Mouse (Mus musculus) heart, embryonic 15.5 days (tissue): ENCODE data around the gene Cadps. TPM values are rescaled to one million over a fixed set of nuclear protein-coding genes. Genes with fewer than 3 reads are reported as not detected.

Source experiments
- ATAC-seq: fragments of 200-750 bp; cut with Nextera tagmentation; replicated peaks from 2 replicates; pipeline ENCODE4 v1.8.0; 2017; ENCODE audit warnings: low read depth, moderate TSS enrichment; ENCODE audit not compliant: insufficient number of reproducible peaks, insufficient read depth, low FRiP score
- H3K27ac ChIP-seq: fragments of 300-500 bp; sonication (generic); 2 replicates; pipeline ENCODE4 v1.5.1; 2015; ENCODE audit warnings: mild to moderate bottlenecking, inconsistent platforms
- H3K27me3 ChIP-seq: fragments of 300-500 bp; sonication (generic); 2 replicates; pipeline ENCODE4 v1.6.1; 2015; ENCODE audit warnings: inconsistent platforms
- H3K36me3 ChIP-seq: fragments of 300-500 bp; sonication (generic); 2 replicates; pipeline ENCODE4 v1.6.1; 2015; ENCODE audit warnings: mild to moderate bottlenecking, inconsistent platforms
- H3K4me1 ChIP-seq: fragments of 300-500 bp; sonication (generic); replicated peaks from 2 replicates; pipeline ENCODE4 v1.6.1; 2015; ENCODE audit warnings: inconsistent platforms
- H3K4me2 ChIP-seq: fragments of 300-500 bp; sonication (generic); 2 replicates; pipeline ENCODE4 v1.6.1; 2015; ENCODE audit warnings: inconsistent platforms, mild to moderate bottlenecking, moderate library complexity
- H3K4me3 ChIP-seq: fragments of 300-500 bp; sonication (generic); 2 replicates; pipeline ENCODE4 v1.5.1; 2015; ENCODE audit warnings: mild to moderate bottlenecking, inconsistent platforms
- H3K9ac ChIP-seq: fragments of 300-500 bp; sonication (generic); 2 replicates; pipeline ENCODE4 v1.6.1; 2015; ENCODE audit warnings: mild to moderate bottlenecking, inconsistent platforms
- H3K9me3 ChIP-seq: fragments of 300-500 bp; sonication (generic); replicated peaks from 2 replicates; pipeline ENCODE4 v1.6.1; 2016; ENCODE audit warnings: inconsistent platforms
- WGBS: fragments of 180-500 bp; shearing (Covaris S2); methylation state at CpG from one replicate; pipeline ENCODE4 v1.1.7; 2015; ENCODE audit warnings: mixed read lengths; 5-methylcytosine and 5-hydroxymethylcytosine counted together
- polyA plus RNA-seq: library from polyadenylated mRNA; unstranded; fragments of >200 nt; fragmentation: Nextera tagmentation; extraction: Ambion mirVana; gene quantifications from 2 replicates; pipeline ENCODE4 v1.2.1, GENCODE M21; 2015

Cadps gene
- 0.37 and 0.67 TPM in 2 replicates for polyA plus RNA-seq

DNA sequence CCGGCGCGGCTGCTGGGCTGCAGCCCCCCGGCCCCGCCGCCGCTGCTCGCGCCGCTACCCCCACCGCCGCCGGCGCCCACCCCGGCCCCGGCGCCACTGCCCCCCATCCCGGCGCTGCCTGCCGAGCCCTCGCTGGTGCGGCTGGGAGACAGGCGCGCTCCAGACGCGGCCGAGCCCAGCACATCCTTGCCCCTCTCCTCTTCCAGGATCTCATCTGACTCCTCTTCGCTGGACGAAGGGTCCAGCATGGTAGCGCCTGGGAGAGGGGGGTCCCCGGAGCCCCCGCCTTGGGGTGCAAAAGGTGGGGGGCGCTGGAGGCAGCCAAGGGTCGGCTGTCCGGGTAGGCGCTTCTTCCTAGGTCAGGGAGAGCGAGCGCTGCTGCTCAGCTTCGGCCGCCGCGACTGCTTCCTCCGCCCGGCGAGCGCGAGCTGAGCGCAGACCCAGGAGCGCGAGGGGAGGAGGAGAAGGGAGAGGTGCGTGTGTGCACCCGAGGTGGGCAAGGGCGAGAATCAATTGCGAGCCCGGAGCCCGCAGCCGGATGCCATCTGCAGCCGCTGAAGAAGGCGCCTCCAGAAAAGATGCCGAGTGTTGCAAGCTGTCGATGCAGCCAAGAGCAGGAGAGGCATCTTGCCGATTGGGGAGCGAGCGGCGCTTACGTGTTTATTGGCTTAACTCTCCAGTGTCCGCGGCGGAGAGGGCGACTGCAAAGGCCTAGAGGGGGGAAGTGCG, at the start of gene Cadps:
TSS of gene Cadps (minus strand) at position 589 of the 729 bp plus-strand sequence.
- peak; percentile 34 for ATAC-seq
- peak within 1 kb of the TSS; percentile 97 for H3K4me2 ChIP-seq
- 1% methylated on average over 70 of the region's 71 CpGs for WGBS
- no peaks in the 10 kb centered on the region for H3K9me3 ChIP-seq
- H3K9ac ChIP-seq: peak within 1 kb of the TSS; percentile 54
- H3K4me3 ChIP-seq: peak within 1 kb of the TSS; percentile 63
- H3K27ac ChIP-seq: peak within 1 kb of the TSS; percentile 72
- H3K27me3 ChIP-seq: peaks cover 26% of the 10 kb centered on the region
- no peaks in the 10 kb centered on the region for H3K36me3 ChIP-seq
- peaks cover 24% of the 10 kb centered on the region for H3K4me1 ChIP-seq

- Histone ChIP-seq H3K4me3 (no peak overlapping the region), H3K27me3 (no peaks in the 10 kb centered on the region), H3K4me1 (no peaks in the 10 kb centered on the region), H3K36me3 (no peaks in the 10 kb centered on the region), H3K27ac (no peak overlapping the region), H3K4me2 (no peak overlapping the region), H3K9me3 (no peaks in the 10 kb centered on the region), H3K9ac (no peak overlapping the region)
- WGBS: 87% methylated on average over 1 of the region's 1 CpGs
- no peak for ATAC-seq
These were observed 46.7 kb upstream of the Cadps start for GRCm38 (mm10) chr14:12869605-12870004.

DNA sequence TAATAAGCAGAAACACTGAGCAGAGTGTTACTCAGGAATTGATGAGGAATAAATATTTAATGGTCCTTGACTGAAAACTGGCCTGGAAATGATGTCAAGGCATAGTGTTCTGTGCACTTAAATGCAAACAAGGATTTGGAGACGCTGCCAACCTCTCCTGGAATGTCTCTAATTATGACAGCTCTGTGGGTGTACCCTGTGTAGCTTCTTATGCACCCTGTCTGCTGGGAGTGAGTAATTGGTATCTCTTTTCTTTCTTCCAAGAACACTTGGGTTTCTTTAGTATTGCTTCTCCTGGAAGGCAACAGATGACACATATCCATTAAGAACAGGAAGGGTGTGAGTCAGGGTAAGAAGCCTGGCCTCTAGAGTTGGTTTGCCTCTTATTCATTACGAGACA, 42.4 kb upstream of the Cadps start:
- Histone ChIP-seq H3K4me3 (no peak overlapping the region), H3K4me2 (no peak overlapping the region), H3K36me3 (no peaks in the 10 kb centered on the region), H3K27ac (no peak overlapping the region), H3K9me3 (no peaks in the 10 kb centered on the region), H3K27me3 (no peaks in the 10 kb centered on the region), H3K9ac (no peak overlapping the region), H3K4me1 (no peaks in the 10 kb centered on the region)
- 62% methylated on average over 2 of the region's 2 CpGs for WGBS
- no peak for ATAC-seq

DNA sequence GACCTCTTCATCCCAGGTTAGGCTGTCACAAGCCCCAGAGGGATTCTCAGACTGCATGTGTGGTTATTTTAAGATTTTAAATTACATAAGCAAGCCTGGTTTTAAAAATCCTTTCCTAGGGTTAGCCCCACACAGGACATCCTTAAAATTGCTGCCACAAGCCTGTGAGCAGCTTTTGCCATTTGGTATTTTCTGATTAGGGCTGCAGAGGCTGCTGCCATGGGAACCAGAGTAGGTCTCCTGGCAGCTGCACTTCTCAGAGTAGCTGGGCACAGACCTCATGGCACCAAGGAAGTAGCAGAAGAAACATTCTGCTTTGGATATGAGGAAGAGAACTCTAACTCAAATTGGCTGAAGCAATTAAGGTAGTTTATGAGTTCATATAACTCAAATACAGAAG, 21.0 kb upstream of the Cadps start:
- Histone ChIP-seq H3K9me3 (no peaks in the 10 kb centered on the region), H3K4me2 (no peak overlapping the region), H3K36me3 (no peaks in the 10 kb centered on the region), H3K27ac (no peak overlapping the region), H3K4me3 (no peak overlapping the region), H3K4me1 (no peaks in the 10 kb centered on the region), H3K9ac (no peak overlapping the region), H3K27me3 (no peaks in the 10 kb centered on the region)
- no peak for ATAC-seq

- ATAC-seq: no peak
- H3K27me3 ChIP-seq: no peaks in the 10 kb centered on the region
- WGBS: 43% methylated on average over 1 of the region's 1 CpGs
These were observed 16.6 kb upstream of the Cadps start for GRCm38 (mm10) chr14:12839471-12839870.

GRCm38 (mm10) chr14:12838949-12839348, 16.1 kb upstream of the Cadps start:
- H3K27ac ChIP-seq: no peak overlapping the region
- no peak for ATAC-seq
- no peaks in the 10 kb centered on the region for H3K4me1 ChIP-seq
- no peaks in the 10 kb centered on the region for H3K9me3 ChIP-seq
- H3K9ac ChIP-seq: no peak overlapping the region
- no peaks in the 10 kb centered on the region for H3K36me3 ChIP-seq
- H3K27me3 ChIP-seq: no peaks in the 10 kb centered on the region
- no peak overlapping the region for H3K4me3 ChIP-seq
- H3K4me2 ChIP-seq: no peak overlapping the region

More at GRCm38 (mm10) chr14:12839471-12839870, 16.6 kb upstream of the Cadps start:
- no peaks in the 10 kb centered on the region for H3K36me3 ChIP-seq
- H3K4me3 ChIP-seq: no peak overlapping the region
- H3K4me2 ChIP-seq: no peak overlapping the region
- H3K9me3 ChIP-seq: no peaks in the 10 kb centered on the region
- no peak overlapping the region for H3K9ac ChIP-seq
- no peak overlapping the region for H3K27ac ChIP-seq
- no peaks in the 10 kb centered on the region for H3K4me1 ChIP-seq

- no peak for ATAC-seq
- H3K27ac ChIP-seq: no peak overlapping the region
- H3K27me3 ChIP-seq: no peaks in the 10 kb centered on the region
- no peak overlapping the region for H3K9ac ChIP-seq
- no peaks in the 10 kb centered on the region for H3K9me3 ChIP-seq
- no peaks in the 10 kb centered on the region for H3K36me3 ChIP-seq
- no peak overlapping the region for H3K4me2 ChIP-seq
- H3K4me1 ChIP-seq: no peaks in the 10 kb centered on the region
- no peak overlapping the region for H3K4me3 ChIP-seq
These were observed 15.4 kb upstream of the Cadps start for GRCm38 (mm10) chr14:12838323-12838722.

DNA sequence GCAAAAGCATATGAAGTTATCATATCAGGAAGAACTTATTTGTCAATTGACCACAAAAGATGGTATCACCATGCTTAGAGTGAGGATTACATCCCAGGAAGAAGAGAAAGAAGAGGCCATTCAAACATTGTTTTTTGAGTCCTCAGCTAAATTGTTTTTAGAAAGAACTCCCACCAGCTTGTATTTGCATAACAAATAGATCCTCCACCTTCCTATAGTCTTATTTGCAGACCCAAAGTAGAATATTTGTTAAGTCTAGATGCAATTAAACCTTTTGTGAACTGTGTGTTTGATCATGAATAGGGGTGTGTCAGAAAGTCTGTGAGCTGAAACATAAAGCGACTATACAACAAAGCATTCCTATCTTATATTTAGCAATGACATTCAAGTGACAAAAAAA, 15.0 kb upstream of the Cadps start:
- Histone ChIP-seq H3K4me1 (no peaks in the 10 kb centered on the region), H3K9ac (no peak overlapping the region), H3K27ac (no peak overlapping the region), H3K4me3 (no peak overlapping the region), H3K9me3 (no peaks in the 10 kb centered on the region), H3K36me3 (no peaks in the 10 kb centered on the region), H3K27me3 (no peaks in the 10 kb centered on the region), H3K4me2 (no peak overlapping the region)
- no peak for ATAC-seq
- 40% methylated on average over 1 of the region's 1 CpGs for WGBS

- Histone ChIP-seq H3K9ac (no peak overlapping the region), H3K4me2 (no peak overlapping the region), H3K4me1 (peaks cover 24% of the 10 kb centered on the region), H3K27ac (no peak overlapping the region), H3K27me3 (peaks cover 26% of the 10 kb centered on the region), H3K4me3 (no peak overlapping the region), H3K36me3 (no peaks in the 10 kb centered on the region), H3K9me3 (no peaks in the 10 kb centered on the region)
- WGBS: 11% methylated on average over 6 of the region's 6 CpGs
- no peak for ATAC-seq
These were observed 902 bp upstream of the Cadps start for GRCm38 (mm10) chr14:12823781-12824180.

GRCm38 (mm10) chr14:12821831-12822490, 918 bp downstream of the Cadps start:
- H3K4me1 ChIP-seq: peaks cover 24% of the 10 kb centered on the region
- WGBS: under 1% methylated on average over 56 of the region's 58 CpGs
- H3K36me3 ChIP-seq: no peaks in the 10 kb centered on the region
- peaks cover 26% of the 10 kb centered on the region for H3K27me3 ChIP-seq
- peak overlapping the region; percentile 63 for H3K4me3 ChIP-seq
- peak overlapping the region; percentile 72 for H3K27ac ChIP-seq
- H3K9ac ChIP-seq: peak overlapping the region; percentile 54
- peak; percentile 78 for ATAC-seq
- H3K4me2 ChIP-seq: peak overlapping the region; percentile 97
- no peaks in the 10 kb centered on the region for H3K9me3 ChIP-seq

DNA sequence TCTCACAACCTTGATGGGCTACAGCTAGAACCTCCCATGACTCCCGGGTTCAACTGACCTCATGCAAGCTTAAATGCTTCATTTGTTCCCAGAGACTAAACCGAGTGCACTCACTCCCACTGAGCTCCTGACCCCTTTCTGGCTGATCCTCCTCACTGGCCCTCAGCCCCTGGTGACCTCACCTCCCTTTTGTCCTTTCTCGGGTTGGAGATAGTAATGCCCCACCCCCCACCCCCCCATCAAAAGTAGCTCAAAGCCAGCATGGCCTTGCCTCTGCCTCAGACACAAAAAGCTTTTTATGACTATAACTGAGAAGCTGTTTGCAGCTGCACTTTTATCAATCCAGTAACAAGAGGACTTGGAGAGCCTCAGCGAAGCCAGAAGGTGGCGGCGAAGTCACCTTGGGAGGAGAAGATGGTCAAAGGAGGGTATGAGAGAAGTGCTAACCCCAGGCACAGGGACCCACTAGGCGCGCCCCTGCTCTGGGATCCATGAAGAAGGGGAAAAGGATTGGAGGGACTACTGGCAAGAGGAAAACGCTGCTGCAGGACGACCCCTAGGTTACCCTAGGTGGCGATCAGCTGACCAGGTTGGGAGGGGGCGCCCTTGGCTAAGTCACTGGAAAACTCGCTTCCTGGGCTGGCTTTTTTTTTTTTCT, 1.6 kb downstream of the Cadps start:
- no peaks in the 10 kb centered on the region for H3K36me3 ChIP-seq
- H3K4me1 ChIP-seq: peaks cover 24% of the 10 kb centered on the region
- H3K9ac ChIP-seq: peak overlapping the region; percentile 54
- H3K4me2 ChIP-seq: peak overlapping the region; percentile 97
- peak overlapping the region; percentile 72 for H3K27ac ChIP-seq
- peaks cover 26% of the 10 kb centered on the region for H3K27me3 ChIP-seq
- 3% methylated on average over 13 of the region's 13 CpGs for WGBS
- H3K4me3 ChIP-seq: peak overlapping the region; percentile 63
- ATAC-seq: no peak; the same call in 1 of the 2 replicates
- H3K9me3 ChIP-seq: no peaks in the 10 kb centered on the region
